Mouse (Mus musculus): ENCODE measurements at regions not wholly inside any gene's neighbourhood (a gene's known extent, or its start where the extent isn't known, plus 50 kb on each side); places are given as distances from the start of the nearest gene placed in this dataset.

DNA sequence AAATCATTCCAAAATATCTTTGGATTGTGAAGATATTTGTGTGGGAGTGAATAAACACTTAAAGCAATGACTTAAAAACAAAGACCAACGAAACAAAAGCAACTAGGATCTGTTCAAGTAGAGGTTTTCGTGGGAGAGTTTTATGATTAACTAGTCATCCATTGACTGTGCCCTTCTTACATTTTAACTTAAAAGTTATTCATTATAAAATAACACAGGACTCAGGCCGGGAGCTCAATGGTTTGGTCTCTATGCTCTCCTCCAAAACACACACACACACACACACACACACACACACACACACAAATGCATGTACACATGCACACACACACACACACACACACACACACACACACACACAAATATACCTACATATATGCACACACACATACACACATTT is 699.3 kb upstream of the Cntn5 start:
- Histone ChIP-seq H3K27me3 (ENCODE audit: control insufficient read depth, insufficient read depth, low read length) (no peaks in the 10 kb centered on the region), H3K4me2 (replicated peaks; ENCODE audit: low read depth, low read length) (no peak overlapping the region), H3K4me3 (ENCODE audit: low read length) (no peak overlapping the region), H3K27ac (ENCODE audit: low read depth, low read length) (no peak overlapping the region), H3K9ac (ENCODE audit: low read depth, low read length) (no peak overlapping the region), H3K36me3 (ENCODE audit: control insufficient read depth, insufficient read depth, low read length) (no peaks in the 10 kb centered on the region), H3K9me3 (ENCODE audit: control insufficient read depth, low read length) (no peaks in the 10 kb centered on the region), H3K4me1 (ENCODE audit: control insufficient read depth, insufficient read depth, low read length) (no peaks in the 10 kb centered on the region)
- peak; percentile 60; the same call in 1 of the 2 replicates for ATAC-seq (ENCODE audit: low FRiP score, low TSS enrichment)
- WGBS, result 47% methylated on average over 3 of the region's 3 CpGs

DNA sequence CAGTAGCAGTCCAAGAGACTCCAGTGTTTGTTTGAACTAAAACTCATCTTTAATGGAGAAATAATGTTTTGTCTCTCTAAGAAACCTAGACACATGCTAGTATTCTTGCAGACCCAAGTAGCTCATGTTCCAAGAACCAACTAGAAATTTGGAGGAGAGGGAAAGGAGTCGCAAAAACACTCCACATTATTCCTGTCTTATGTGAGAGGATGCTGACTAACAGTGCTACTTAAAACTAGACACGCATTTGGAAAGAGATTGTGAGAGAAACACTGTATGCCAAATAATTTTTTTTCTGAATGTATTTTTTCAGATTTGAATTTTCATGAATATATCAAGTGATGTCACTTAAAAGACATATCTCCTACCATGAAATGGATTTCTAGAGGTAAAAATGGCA is 698.3 kb upstream of the Cntn5 start:
- Histone ChIP-seq H3K9ac (ENCODE audit: low read depth, low read length) (no peak overlapping the region), H3K4me2 (replicated peaks; ENCODE audit: low read depth, low read length) (no peak overlapping the region), H3K9me3 (ENCODE audit: control insufficient read depth, low read length) (no peaks in the 10 kb centered on the region), H3K36me3 (ENCODE audit: control insufficient read depth, insufficient read depth, low read length) (no peaks in the 10 kb centered on the region), H3K27me3 (ENCODE audit: control insufficient read depth, insufficient read depth, low read length) (no peaks in the 10 kb centered on the region), H3K27ac (ENCODE audit: low read depth, low read length) (no peak overlapping the region), H3K4me1 (ENCODE audit: control insufficient read depth, insufficient read depth, low read length) (no peaks in the 10 kb centered on the region), H3K4me3 (ENCODE audit: low read length) (no peak overlapping the region)
- 87% methylated on average over 2 of the region's 2 CpGs for WGBS
- no peak for ATAC-seq (ENCODE audit: low FRiP score, low TSS enrichment)

DNA sequence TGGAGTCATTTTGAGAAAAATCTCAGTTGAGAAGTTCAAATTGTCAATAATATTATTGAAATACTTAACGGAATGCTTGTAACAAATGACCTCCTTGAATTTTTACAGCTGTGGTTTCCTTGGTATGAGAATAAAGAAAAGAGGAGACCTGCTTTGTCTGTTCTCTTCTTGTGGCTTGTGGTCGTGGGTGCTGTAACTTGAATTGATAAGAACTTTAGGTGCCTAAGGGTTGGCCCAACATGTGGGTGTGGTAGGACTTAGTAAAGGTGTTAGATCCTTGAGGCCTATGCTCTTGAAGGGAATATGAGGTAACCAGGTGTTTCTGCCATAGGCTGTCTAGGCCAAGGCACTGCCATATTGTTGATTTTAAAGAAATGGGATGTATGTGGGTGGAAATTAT is 674.4 kb upstream of the Cntn5 start:
- no peak overlapping the region for H3K4me3 ChIP-seq (ENCODE audit: low read length)
- no peaks in the 10 kb centered on the region for H3K4me1 ChIP-seq (ENCODE audit: control insufficient read depth, insufficient read depth, low read length)
- H3K4me2 ChIP-seq (replicated peaks; ENCODE audit: low read depth, low read length), result no peak overlapping the region
- H3K27ac ChIP-seq (ENCODE audit: low read depth, low read length), result no peak overlapping the region
- no peaks in the 10 kb centered on the region for H3K27me3 ChIP-seq (ENCODE audit: control insufficient read depth, insufficient read depth, low read length)
- WGBS, result 83% methylated on average over 2 of the region's 2 CpGs
- no peak for ATAC-seq (ENCODE audit: low FRiP score, low TSS enrichment)
- no peaks in the 10 kb centered on the region for H3K36me3 ChIP-seq (ENCODE audit: control insufficient read depth, insufficient read depth, low read length)
- no peaks in the 10 kb centered on the region for H3K9me3 ChIP-seq (ENCODE audit: control insufficient read depth, low read length)
- no peak overlapping the region for H3K9ac ChIP-seq (ENCODE audit: low read depth, low read length)

DNA sequence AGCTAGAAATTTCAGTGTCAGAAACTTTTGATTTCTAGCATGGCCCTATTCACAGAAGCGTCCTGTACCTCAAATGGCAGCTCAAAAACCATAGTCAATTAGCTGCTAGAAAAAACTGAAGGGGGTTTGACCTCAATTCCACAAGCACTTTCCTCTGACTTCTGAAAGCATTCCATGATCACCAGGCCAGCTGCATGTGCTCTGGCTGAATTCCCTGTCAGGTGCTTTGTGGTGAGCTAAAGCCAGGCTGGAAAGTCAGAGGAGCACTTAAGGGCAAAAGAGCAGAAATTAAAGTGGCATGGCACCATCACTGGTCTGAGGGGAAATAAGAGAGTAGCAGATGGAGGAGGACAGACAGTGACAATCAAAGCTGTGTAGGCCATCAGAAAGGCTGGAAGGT is 658.3 kb upstream of the Cntn5 start:
- H3K4me3 ChIP-seq (ENCODE audit: low read length), result no peak overlapping the region
- WGBS, result 72% methylated on average over 1 of the region's 1 CpGs
- H3K4me2 ChIP-seq (replicated peaks; ENCODE audit: low read depth, low read length), result no peak overlapping the region
- no peaks in the 10 kb centered on the region for H3K4me1 ChIP-seq (ENCODE audit: control insufficient read depth, insufficient read depth, low read length)
- H3K36me3 ChIP-seq (ENCODE audit: control insufficient read depth, insufficient read depth, low read length), result no peaks in the 10 kb centered on the region
- no peak overlapping the region for H3K27ac ChIP-seq (ENCODE audit: low read depth, low read length)
- no peak overlapping the region for H3K9ac ChIP-seq (ENCODE audit: low read depth, low read length)
- no peak for ATAC-seq (ENCODE audit: low FRiP score, low TSS enrichment)
- H3K27me3 ChIP-seq (ENCODE audit: control insufficient read depth, insufficient read depth, low read length), result no peaks in the 10 kb centered on the region
- H3K9me3 ChIP-seq (ENCODE audit: control insufficient read depth, low read length), result no peaks in the 10 kb centered on the region

DNA sequence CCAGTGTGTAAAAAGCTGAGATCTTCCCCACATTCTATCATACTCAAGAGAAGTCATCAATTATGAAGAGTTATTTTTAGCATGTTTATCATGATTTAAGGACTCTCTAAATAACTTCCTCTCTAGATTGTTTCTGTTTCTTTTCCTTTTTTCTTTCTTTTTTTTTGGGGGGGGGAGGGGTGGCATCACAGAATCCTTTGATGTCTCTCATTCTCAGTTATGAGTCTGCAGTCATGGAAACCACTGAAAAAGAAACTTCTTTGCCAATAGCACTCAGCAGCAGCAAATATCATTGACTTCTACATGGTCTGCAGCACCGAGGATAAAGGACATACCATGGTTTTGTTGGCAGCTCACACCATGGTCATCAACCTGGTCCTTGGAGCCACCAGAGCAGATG is 654.8 kb upstream of the Cntn5 start:
- H3K36me3 ChIP-seq (ENCODE audit: control insufficient read depth, insufficient read depth, low read length), result no peaks in the 10 kb centered on the region
- H3K4me2 ChIP-seq (replicated peaks; ENCODE audit: low read depth, low read length), result no peak overlapping the region
- no peaks in the 10 kb centered on the region for H3K4me1 ChIP-seq (ENCODE audit: control insufficient read depth, insufficient read depth, low read length)
- ATAC-seq (ENCODE audit: low FRiP score, low TSS enrichment), result no peak
- H3K27ac ChIP-seq (ENCODE audit: low read depth, low read length), result no peak overlapping the region
- 80% methylated on average over 1 of the region's 1 CpGs for WGBS
- H3K9ac ChIP-seq (ENCODE audit: low read depth, low read length), result no peak overlapping the region
- no peaks in the 10 kb centered on the region for H3K27me3 ChIP-seq (ENCODE audit: control insufficient read depth, insufficient read depth, low read length)
- H3K4me3 ChIP-seq (ENCODE audit: low read length), result no peak overlapping the region
- H3K9me3 ChIP-seq (ENCODE audit: control insufficient read depth, low read length), result no peaks in the 10 kb centered on the region

DNA sequence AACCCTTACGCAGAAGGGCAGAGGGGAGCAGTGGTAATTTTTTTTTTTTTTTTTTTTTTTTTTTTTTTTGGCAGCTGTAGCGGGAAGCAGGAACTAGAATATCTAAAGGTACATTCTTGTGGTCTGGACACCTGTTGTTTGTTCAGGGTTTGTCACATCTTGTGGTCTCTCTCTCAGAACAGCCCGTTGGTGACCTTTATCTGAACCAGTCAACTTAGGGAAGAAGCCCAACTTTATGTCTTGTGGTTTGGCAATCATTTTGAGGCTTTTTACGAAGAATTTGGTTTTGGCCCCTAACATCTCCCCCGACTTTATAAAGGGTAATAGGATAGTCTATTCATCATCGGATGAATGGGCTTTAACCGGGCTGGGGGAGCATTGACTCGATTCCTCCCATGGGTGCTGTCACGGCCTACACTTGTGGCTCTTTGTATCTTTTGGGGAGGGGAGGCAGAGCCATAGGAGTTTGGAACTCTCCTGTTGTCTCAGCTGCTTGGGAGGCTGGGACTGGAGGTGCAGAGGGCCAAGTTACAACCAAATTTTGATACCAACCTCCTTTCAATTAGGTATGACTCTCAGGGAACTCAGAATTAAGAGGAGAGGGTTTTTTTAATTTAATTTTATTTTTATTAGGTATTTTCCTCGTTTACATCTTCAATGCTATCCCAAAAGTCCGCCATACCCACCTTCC is 609.4 kb upstream of the Cntn5 start:
- Histone ChIP-seq H3K27ac (ENCODE audit: low read depth, low read length) (no peak overlapping the region), H3K4me2 (replicated peaks; ENCODE audit: low read depth, low read length) (no peak overlapping the region), H3K9me3 (ENCODE audit: control insufficient read depth, low read length) (no peaks in the 10 kb centered on the region), H3K9ac (ENCODE audit: low read depth, low read length) (no peak overlapping the region), H3K4me1 (ENCODE audit: control insufficient read depth, insufficient read depth, low read length) (no peaks in the 10 kb centered on the region), H3K36me3 (ENCODE audit: control insufficient read depth, insufficient read depth, low read length) (no peaks in the 10 kb centered on the region), H3K27me3 (ENCODE audit: control insufficient read depth, insufficient read depth, low read length) (no peaks in the 10 kb centered on the region), H3K4me3 (ENCODE audit: low read length) (no peak overlapping the region)
- ATAC-seq (ENCODE audit: low FRiP score, low TSS enrichment), result no peak
- WGBS, result 84% methylated on average over 11 of the region's 11 CpGs

All from kidney, embryonic 14.5 days (tissue).